Mouse (Mus musculus) midbrain, embryonic 15.5 days (tissue): Measurements from ENCODE around the gene Srrm3. TPM values are rescaled to one million over a fixed set of nuclear protein-coding genes. Genes with fewer than 3 reads are reported as not detected.

ENCODE experiments used
- ATAC-seq: fragments of 200-750 bp; cut with Nextera tagmentation; replicated peaks from 2 replicates; pipeline ENCODE4 v1.8.0; 2017; ENCODE audit warnings: moderate TSS enrichment
- H3K27ac ChIP-seq: fragments of 300-500 bp; sonication (generic); 2 replicates; pipeline ENCODE4 v1.5.1; 2015; ENCODE audit warnings: mild to moderate bottlenecking, inconsistent platforms
- H3K27me3 ChIP-seq: fragments of 300-500 bp; sonication (generic); replicated peaks from 2 replicates; pipeline ENCODE4 v1.6.1; 2015; ENCODE audit warnings: inconsistent platforms
- H3K36me3 ChIP-seq: fragments of 300-500 bp; sonication (generic); replicated peaks from 2 replicates; pipeline ENCODE4 v1.6.1; 2015; ENCODE audit warnings: inconsistent platforms
- H3K4me1 ChIP-seq: fragments of 300-500 bp; sonication (generic); 2 replicates; pipeline ENCODE4 v1.6.1; 2015; ENCODE audit warnings: inconsistent platforms
- H3K4me2 ChIP-seq: fragments of 300-500 bp; sonication (generic); 2 replicates; pipeline ENCODE4 v1.6.1; 2015; ENCODE audit warnings: inconsistent platforms, mild to moderate bottlenecking, moderate library complexity
- H3K4me3 ChIP-seq: fragments of 300-500 bp; sonication (generic); 2 replicates; pipeline ENCODE4 v1.5.1; 2015; ENCODE audit warnings: mild to moderate bottlenecking, inconsistent platforms
- H3K9ac ChIP-seq: fragments of 300-500 bp; sonication (generic); 2 replicates; pipeline ENCODE4 v1.6.1; 2015; ENCODE audit warnings: mild to moderate bottlenecking, inconsistent platforms
- H3K9me3 ChIP-seq: fragments of 300-500 bp; sonication (generic); 2 replicates; pipeline ENCODE4 v1.6.1; 2016; ENCODE audit warnings: inconsistent platforms
- WGBS: fragments of 180-500 bp; shearing (Covaris S2); methylation state at CpG from one replicate; pipeline ENCODE4 v1.1.7; 2015; ENCODE audit warnings: mixed read lengths; 5-methylcytosine and 5-hydroxymethylcytosine counted together
- polyA plus RNA-seq: library from polyadenylated mRNA; unstranded; fragments of >200 nt; fragmentation: Nextera tagmentation; extraction: Ambion mirVana; gene quantifications from 2 replicates; pipeline ENCODE4 v1.2.1, GENCODE M21; 2015

The Srrm3 gene
- polyA plus RNA-seq, 1 experiment from 2014 or later = 111 TPM

DNA sequence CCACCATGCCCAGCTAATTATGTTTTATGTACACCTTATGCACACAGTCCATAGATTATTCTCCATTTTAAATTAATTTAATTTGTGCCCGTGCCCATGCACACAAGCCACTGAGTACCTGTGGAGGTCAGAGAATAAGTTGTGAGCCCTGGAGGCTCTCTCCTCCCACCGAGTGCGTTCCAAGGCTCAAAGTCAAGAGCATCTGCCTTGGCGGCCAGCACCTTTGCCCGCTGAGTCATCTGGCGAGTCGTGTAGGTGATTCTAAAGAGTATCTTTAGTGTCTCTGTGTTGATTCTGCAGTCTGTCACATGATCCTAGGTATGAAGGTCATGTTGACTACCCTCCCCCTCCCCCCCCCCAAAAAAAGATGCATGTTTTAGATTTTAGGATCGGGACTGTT lies 22.7 kb downstream of the Srrm3 start:
- WGBS = 85% methylated on average over 8 of the region's 8 CpGs
- H3K9ac ChIP-seq = no peak overlapping the region
- ATAC-seq = no peak
- H3K4me3 ChIP-seq = no peak overlapping the region
- H3K27ac ChIP-seq = no peak overlapping the region
- no peak overlapping the region for H3K4me2 ChIP-seq
- H3K27me3 ChIP-seq = no peaks in the 10 kb centered on the region
- H3K4me1 ChIP-seq = peaks cover 42% of the 10 kb centered on the region
- no peaks in the 10 kb centered on the region for H3K9me3 ChIP-seq
- H3K36me3 ChIP-seq = no peaks in the 10 kb centered on the region

DNA sequence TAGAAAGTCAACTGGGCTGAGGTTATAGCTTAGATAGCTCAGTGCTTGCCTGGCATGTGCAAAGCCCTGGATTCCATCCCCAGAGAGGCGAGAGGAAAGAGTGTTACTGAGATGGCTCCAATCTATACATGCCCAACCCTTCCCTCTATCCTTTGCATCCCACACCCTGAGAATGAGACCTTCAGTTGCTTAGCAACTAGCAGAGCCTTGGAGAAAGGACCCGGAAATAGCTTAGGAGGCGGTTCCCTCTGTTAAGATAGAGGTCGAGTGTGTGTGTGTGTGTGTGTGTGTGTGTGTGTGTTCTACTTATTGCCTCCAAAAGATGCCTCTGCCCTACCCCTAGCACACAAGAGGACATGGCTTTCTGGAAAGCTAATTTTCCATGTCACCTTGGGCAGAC lies 26.0 kb downstream of the Srrm3 start:
- Histone ChIP-seq H3K4me3 (no peak overlapping the region), H3K9ac (no peak overlapping the region), H3K4me2 (no peak overlapping the region), H3K36me3 (no peaks in the 10 kb centered on the region; the same call in 1 of the 2 replicates), H3K27ac (peak overlapping the region; percentile 72), H3K4me1 (peaks cover 39% of the 10 kb centered on the region), H3K27me3 (no peaks in the 10 kb centered on the region), H3K9me3 (no peaks in the 10 kb centered on the region)
- ATAC-seq = peak; percentile 43; the same call in 1 of the 2 replicates
- WGBS = 18% methylated on average over 4 of the region's 4 CpGs

DNA sequence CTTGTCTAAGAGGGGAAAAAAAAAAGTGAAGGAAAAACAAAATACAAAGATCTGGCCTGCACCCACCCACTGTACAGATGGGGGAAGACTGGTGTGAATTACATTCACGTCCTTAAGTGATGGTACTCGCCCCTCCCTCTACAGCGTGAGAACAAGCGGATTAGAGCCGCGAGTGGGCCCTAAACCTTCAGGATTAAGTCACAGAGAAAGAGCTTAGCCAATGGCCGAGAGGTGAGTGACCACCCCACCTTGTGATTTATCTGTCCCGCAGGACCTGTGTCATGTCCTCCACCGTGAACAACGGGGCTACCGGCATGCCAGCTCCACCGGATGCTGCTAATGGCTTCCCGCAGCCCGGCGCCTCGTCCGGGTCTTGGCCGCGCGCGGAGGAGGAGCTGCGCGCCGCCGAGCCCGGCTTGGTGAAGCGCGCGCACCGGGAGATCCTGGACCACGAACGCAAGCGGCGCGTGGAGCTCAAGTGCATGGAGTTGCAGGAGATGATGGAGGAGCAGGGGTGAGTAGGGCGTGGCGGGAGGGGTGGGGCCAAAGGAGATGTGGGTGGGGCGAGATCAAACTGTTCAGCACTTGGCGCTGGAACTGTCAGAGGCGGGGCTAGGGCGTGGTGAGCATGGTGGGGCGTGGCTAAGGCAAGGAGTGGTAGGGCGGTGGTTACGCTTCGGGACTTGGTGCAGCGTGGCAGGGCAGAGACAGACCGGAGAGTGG lies 28.2 kb downstream of the Srrm3 start:
- Histone ChIP-seq H3K4me2 (peak overlapping the region; percentile 77), H3K4me3 (peak overlapping the region; percentile 44), H3K27ac (peak overlapping the region; percentile 81), H3K36me3 (no peaks in the 10 kb centered on the region; the same call in 1 of the 2 replicates), H3K4me1 (peaks cover 39% of the 10 kb centered on the region), H3K9me3 (no peaks in the 10 kb centered on the region), H3K27me3 (no peaks in the 10 kb centered on the region), H3K9ac (peak overlapping the region; percentile 44)
- ATAC-seq = peak; percentile 89
- under 1% methylated on average over 47 of the region's 47 CpGs for WGBS

DNA sequence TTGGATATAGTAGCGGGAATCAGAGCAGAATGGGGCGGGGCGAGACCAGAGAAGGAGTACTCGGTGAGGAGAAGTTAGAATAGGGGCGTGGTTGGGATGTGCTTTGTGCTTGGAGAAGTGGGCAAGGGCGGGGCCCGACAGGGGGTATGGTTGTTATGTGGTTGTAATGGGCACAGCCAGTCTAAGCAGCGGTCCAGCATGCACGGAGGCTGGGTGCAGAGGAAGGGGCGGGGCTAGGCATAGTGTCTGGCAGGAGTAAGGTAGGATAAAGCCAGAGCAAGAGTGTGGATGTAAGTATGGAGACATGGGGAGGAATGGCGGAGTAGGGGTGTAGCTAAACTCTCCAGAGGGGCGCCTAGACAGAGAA lies 28.8 kb downstream of the Srrm3 start:
- no peaks in the 10 kb centered on the region for H3K27me3 ChIP-seq
- peak overlapping the region; percentile 44; the same call in 1 of the 2 replicates for H3K9ac ChIP-seq
- H3K27ac ChIP-seq = peak overlapping the region; percentile 81
- peaks cover 39% of the 10 kb centered on the region for H3K4me1 ChIP-seq
- H3K4me2 ChIP-seq = peak overlapping the region; percentile 77
- peaks cover 3% of the 10 kb centered on the region; the same call in 1 of the 2 replicates for H3K36me3 ChIP-seq
- H3K9me3 ChIP-seq = no peaks in the 10 kb centered on the region
- ATAC-seq = peak; percentile 74
- 5% methylated on average over 12 of the region's 12 CpGs for WGBS
- peak overlapping the region; percentile 44 for H3K4me3 ChIP-seq

DNA sequence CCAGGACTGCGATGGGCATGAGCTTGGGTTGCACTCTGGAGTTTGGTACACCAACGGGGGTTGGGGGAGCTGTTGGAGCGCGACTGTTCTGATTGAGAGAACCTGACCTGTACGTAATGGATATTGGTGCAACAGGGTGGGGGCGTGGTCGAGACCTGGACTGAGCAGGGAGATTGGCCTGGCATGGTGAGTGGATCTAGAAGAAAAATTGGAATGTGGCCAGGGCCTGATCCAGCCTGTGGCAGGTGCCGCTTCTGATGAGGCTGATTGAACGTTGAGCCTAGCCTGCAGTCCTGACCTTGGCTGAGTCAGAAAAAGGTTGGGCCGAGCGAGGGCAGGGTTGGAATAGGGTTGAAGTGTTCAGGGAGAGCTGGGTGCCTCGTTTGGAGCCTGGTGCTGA lies 29.3 kb downstream of the Srrm3 start:
- peak overlapping the region; percentile 77 for H3K4me2 ChIP-seq
- H3K27me3 ChIP-seq = no peaks in the 10 kb centered on the region
- peak overlapping the region; percentile 81 for H3K27ac ChIP-seq
- peak overlapping the region; percentile 44 for H3K4me3 ChIP-seq
- 22% methylated on average over 12 of the region's 12 CpGs for WGBS
- ATAC-seq = no peak
- no peaks in the 10 kb centered on the region for H3K9me3 ChIP-seq
- no peak overlapping the region for H3K9ac ChIP-seq
- peaks cover 6% of the 10 kb centered on the region for H3K36me3 ChIP-seq
- peaks cover 39% of the 10 kb centered on the region for H3K4me1 ChIP-seq

DNA sequence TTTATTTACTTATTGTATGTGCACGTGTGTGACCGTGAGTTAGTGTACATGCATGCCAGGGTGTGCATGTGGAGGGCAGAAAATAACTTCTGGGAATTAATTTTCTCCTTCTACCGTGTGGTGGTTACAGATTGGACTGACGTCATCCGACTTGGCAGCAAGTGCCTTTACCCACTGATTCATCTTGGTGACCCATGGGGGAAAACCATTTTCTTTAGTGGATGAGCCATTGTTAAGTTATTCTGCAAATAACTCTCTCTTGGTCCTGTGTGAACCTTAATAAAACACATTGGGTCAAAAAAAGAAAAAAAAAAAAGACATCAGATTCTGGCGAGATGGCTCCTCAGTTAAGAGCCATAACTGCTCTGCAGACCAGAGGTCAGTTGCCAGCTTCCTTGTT lies 35.0 kb downstream of the Srrm3 start:
- H3K4me2 ChIP-seq = no peak overlapping the region
- peaks cover 17% of the 10 kb centered on the region for H3K36me3 ChIP-seq
- no peak overlapping the region for H3K27ac ChIP-seq
- H3K27me3 ChIP-seq = no peaks in the 10 kb centered on the region
- H3K4me1 ChIP-seq = no peaks in the 10 kb centered on the region
- no peak overlapping the region for H3K9ac ChIP-seq
- no peak for ATAC-seq
- 77% methylated on average over 6 of the region's 6 CpGs for WGBS
- H3K9me3 ChIP-seq = no peaks in the 10 kb centered on the region
- no peak overlapping the region for H3K4me3 ChIP-seq

DNA sequence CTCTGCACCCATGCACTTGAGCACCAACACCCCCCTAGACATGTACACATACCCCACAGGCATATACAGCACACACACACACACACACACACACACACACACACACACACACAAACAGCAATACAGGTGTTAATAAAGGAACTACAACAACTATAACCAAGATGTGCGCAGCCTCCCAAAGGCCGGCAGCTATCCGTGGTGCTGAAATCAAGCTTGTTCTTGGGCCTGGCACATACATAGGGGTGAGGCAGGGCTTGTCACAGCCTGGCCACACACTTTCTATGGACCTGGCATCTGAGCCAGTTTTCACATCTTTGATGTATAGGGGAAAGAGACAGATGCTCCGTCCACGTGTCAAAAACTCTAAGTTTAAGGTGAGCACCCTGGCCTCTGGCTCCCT lies 36.7 kb downstream of the Srrm3 start:
- WGBS = 28% methylated on average over 5 of the region's 5 CpGs

DNA sequence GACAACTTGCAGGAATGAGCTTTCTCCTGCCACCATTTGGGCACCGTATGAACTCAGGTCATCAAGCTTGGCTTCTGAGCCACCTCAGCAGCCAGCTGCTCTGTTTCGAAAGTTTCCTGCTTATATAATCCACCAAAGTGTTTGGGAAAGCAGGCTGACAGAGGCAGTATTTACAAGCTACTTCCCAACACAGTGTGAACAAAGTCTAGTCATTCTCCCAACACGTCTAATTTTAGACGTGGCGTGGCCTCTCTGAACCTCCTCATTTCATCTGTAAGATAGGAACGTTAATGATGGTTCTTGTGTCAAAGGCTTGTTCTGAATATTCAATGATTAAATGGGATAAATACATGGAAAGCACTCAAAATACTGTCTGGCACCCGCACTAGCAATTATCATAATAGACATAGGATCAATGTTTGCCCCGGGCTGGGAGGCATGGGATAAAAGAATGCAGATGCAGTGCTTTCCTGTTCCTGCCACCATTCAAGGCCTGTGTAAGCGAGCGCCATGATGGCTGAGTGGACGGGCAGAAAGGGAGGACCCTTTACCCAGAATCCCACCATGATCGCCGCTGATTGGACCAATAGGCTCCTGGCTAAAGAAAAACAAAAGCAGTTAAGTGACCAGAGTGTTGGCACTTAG lies 39.1 kb downstream of the Srrm3 start:
- no peaks in the 10 kb centered on the region for H3K27me3 ChIP-seq
- WGBS = 67% methylated on average over 13 of the region's 13 CpGs
- H3K4me2 ChIP-seq = no peak overlapping the region
- H3K36me3 ChIP-seq = peaks cover 12% of the 10 kb centered on the region
- no peak overlapping the region for H3K9ac ChIP-seq
- H3K4me1 ChIP-seq = peaks cover 15% of the 10 kb centered on the region
- peak overlapping the region; percentile 48; the same call in 1 of the 2 replicates for H3K27ac ChIP-seq
- H3K4me3 ChIP-seq = no peak overlapping the region
- H3K9me3 ChIP-seq = no peaks in the 10 kb centered on the region
- ATAC-seq = no peak

More for the DNA sequence above, 36.7 kb downstream of the Srrm3 start:
- ATAC-seq = no peak
- Histone ChIP-seq H3K36me3 (peaks cover 17% of the 10 kb centered on the region), H3K4me2 (no peak overlapping the region), H3K4me1 (no peaks in the 10 kb centered on the region), H3K9ac (no peak overlapping the region), H3K27me3 (no peaks in the 10 kb centered on the region), H3K4me3 (no peak overlapping the region), H3K9me3 (no peaks in the 10 kb centered on the region), H3K27ac (no peak overlapping the region)

DNA sequence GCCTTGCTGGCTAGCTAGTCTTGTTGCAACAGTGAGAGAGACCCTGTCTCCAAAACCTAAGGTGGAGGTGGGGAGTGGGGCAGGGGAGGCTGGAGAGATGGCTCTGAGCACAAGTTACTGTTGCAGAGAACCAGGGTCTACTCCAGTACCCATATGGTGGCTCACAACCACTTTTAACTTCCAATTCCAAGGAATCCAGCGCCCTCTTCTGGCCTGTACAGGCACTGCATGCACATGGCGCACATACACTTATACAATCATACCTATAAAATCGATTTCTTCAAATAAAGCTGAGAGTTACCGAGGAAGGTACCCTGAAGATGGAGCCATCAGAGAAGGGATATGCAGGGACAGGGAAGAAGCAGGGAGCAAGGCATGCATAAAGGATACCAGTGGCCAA lies 40.8 kb downstream of the Srrm3 start:
- 76% methylated on average over 4 of the region's 4 CpGs for WGBS
- Histone ChIP-seq H3K36me3 (0 out of 2 replicates have a peak, but pooled peaks cover 6% of the 10 kb centered on the region), H3K27me3 (no peaks in the 10 kb centered on the region), H3K9ac (no peak overlapping the region), H3K4me3 (no peak overlapping the region), H3K4me2 (no peak overlapping the region), H3K27ac (no peak overlapping the region), H3K4me1 (peaks cover 32% of the 10 kb centered on the region), H3K9me3 (no peaks in the 10 kb centered on the region)
- ATAC-seq = no peak

DNA sequence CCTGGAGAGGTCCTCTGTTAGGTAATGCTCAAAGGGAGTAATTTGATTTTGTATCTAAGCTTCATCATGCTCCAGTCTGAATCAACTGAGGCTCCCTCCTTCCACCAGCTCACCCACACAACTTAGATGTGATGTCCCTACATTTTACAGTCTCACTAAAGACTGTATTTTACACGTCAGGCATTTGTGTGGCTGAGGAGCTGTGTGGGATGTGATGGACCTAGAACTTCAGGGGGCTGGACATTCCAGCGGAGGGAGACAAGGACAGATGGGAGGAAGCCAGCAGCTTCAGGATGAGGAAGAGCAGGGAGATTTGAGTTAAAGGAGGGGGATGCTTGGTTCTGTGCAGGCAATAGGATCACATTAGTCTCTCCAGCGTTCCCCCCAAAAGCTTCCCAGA lies 41.2 kb downstream of the Srrm3 start:
- Histone ChIP-seq H3K4me3 (no peak overlapping the region), H3K9ac (no peak overlapping the region), H3K4me1 (peaks cover 34% of the 10 kb centered on the region), H3K4me2 (no peak overlapping the region), H3K27me3 (no peaks in the 10 kb centered on the region), H3K9me3 (no peaks in the 10 kb centered on the region), H3K27ac (no peak overlapping the region), H3K36me3 (0 out of 2 replicates have a peak, but pooled peaks cover 6% of the 10 kb centered on the region)
- 85% methylated on average over 3 of the region's 3 CpGs for WGBS
- no peak for ATAC-seq

DNA sequence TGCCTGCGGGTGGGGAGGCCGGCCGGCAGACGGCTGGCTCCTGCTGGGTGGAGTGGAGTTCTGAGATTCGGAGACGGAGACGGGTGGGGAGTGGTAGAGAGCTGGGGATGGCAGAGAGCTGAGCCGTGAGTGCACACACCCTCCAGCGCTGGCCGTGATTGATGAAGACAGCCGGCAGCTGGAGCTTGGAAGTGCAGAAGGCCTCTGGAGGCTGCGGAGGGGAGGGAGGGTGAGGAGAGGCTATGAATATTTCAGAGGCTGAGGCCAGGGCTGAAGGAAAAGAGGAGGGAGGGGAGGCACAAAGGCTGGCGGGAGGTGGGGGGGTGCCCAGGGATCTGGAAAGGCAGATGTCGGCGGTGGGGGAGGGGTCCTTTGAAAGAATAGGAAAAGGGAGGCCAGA lies 44.3 kb downstream of the Srrm3 start:
- Histone ChIP-seq H3K36me3 (no peaks in the 10 kb centered on the region), H3K4me1 (peaks cover 40% of the 10 kb centered on the region)
- WGBS = under 1% methylated on average over 15 of the region's 15 CpGs

DNA sequence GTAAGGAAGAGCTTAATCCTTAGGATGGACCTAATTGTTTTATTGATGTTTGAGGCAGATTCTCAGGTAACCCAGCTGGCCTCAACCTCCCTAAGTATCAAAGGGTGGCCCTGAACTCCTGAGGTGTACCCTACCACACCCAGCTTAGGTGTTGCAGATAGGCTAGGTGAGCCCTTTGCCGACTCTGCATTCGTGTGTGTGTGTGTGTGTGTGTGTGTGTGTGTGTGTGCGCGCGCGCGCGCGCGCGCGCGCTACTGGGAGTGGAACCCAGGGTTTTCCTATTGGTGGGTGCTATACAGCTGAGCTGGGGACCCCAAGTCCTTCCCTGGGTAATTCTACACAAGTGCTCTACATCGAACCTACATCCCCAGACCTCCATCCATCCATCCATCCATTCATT lies 44.8 kb downstream of the Srrm3 start:
- no peak for ATAC-seq
- Histone ChIP-seq H3K9ac (no peak overlapping the region), H3K36me3 (no peaks in the 10 kb centered on the region), H3K4me2 (peak overlapping the region; percentile 13), H3K9me3 (no peaks in the 10 kb centered on the region), H3K4me3 (no peak overlapping the region), H3K27me3 (peaks cover 10% of the 10 kb centered on the region), H3K27ac (peak overlapping the region; percentile 84), H3K4me1 (peaks cover 40% of the 10 kb centered on the region)
- WGBS = 6% methylated on average over 14 of the region's 14 CpGs

More for the DNA sequence above, 44.3 kb downstream of the Srrm3 start:
- Histone ChIP-seq H3K9me3 (no peaks in the 10 kb centered on the region), H3K9ac (no peak overlapping the region), H3K27ac (peak overlapping the region; percentile 84), H3K4me2 (peak overlapping the region; percentile 13), H3K4me3 (no peak overlapping the region), H3K27me3 (peaks cover 5% of the 10 kb centered on the region)
- ATAC-seq = peak; percentile 86
